Mouse (Mus musculus): Measurements from ENCODE around the gene Ybx2. TPM values are rescaled to one million over a fixed set of nuclear protein-coding genes. Genes with fewer than 3 reads are reported as not detected.
A peak's percentile ranks its signal among the peaks of the same experiment; 100 is the strongest.
"Not testable (repeated sequence)": the region's sequence is repeated elsewhere in the genome, so short reads cannot be mapped to it uniquely, and the experiment has no call there.

Gene Ybx2
- polyA plus RNA-seq, 1 experiment from 2014 or later = 9.3 TPM

DNA sequence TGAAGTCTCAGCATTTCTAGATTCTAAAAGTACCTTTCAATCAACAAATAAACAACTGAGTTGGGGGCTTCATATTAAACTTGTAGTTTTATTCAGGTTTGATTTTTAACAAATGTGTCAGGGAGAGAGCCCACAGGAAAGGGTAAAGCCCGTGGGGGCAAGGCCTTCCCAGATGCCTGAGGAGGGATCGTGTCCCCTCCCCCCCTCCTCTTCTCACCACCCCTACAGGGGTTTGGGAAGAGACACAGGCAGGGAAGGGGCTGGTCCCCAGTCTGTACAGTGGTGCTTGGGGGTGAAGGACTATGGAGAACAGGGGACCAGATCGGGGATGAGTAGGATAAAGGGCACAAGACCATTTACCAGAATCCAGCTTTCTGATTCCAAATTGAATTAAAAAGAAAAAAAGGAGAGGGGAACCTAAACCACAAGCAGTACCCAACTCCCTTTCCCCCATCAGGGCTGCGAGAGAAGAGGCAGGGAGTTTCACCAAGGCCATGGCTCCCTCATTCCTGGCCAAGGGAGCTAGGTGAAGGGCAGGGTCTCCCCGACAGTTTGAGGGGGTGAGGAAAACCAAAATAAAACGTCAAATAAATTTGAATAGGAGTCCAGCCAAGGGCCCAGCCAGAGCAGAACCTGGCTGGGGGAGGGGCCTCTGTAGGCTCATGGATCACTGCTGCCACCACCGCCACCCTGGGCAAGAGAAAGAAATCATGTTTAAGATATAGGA is 18.8 kb upstream of the Ybx2 start:
- H3K27me3 ChIP-seq; H3K9me3 ChIP-seq; ATAC-seq (ENCODE audit: low FRiP score, low read depth); H3K9ac ChIP-seq; H3K27ac ChIP-seq; H3K4me3 ChIP-seq; H3K4me2 ChIP-seq (replicated peaks): not testable (repeated sequence)
- 59% methylated on average over 7 of the region's 7 CpGs for WGBS
- Histone ChIP-seq H3K36me3 (peaks cover 65% of the 10 kb centered on the region), H3K4me1 (peaks cover 45% of the 10 kb centered on the region)

DNA sequence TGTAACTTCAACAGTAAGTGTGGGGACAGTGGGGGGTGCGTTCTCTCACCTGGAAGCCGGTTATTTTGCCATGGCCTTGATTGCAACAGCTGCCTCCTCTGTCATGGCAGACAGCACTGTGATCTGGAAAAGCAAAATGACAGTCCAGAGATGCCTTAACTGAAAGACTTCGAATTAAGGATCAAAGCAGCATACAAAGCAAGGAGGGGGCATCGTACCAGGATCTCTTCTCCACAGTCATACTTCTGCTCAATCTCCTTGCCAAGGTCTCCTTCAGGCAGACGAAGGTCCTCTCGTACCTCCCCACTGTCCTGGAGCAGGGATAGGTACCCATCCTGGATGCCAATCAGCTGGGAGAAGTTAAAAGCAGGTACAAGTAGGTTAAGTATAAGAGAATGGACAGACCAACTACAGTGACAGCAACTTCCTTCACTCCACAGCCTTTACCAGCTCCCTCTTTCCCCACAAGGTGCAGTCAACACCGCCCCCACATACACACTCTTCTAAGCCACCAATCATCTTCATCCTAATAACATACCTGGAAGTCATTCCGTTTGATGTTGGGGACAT is 18.1 kb upstream of the Ybx2 start:
- H3K9me3 ChIP-seq = no peaks in the 10 kb centered on the region
- H3K4me1 ChIP-seq = peaks cover 48% of the 10 kb centered on the region
- no peak overlapping the region for H3K4me3 ChIP-seq
- no peak for ATAC-seq (ENCODE audit: low FRiP score, low read depth)
- peaks cover 59% of the 10 kb centered on the region for H3K36me3 ChIP-seq
- 84% methylated on average over 8 of the region's 8 CpGs for WGBS
- H3K27me3 ChIP-seq = no peaks in the 10 kb centered on the region
- no peak overlapping the region for H3K4me2 ChIP-seq (replicated peaks)
- no peak overlapping the region for H3K27ac ChIP-seq
- H3K9ac ChIP-seq = no peak overlapping the region

DNA sequence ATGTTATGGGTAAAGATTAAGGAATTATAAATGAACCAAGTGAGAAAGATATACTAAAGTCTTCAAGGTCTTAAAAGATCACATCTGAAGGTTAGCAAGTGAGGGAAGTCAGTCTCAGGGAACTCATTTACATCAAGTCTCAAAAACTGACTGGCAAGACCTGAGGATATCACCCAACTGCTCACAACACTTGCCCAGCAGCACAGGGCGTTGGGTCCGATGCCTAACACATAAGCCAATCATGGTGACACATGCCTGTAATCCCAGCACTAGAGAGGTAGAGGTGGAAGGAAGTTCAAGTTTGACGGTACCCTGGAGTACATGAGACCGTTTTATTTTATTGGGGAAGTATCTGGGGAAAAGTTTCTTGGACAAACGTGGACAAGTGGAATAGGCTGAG is 17.5 kb upstream of the Ybx2 start:
- ATAC-seq (ENCODE audit: low FRiP score, low read depth) = no peak
- Histone ChIP-seq H3K27me3 (no peaks in the 10 kb centered on the region), H3K9ac (no peak overlapping the region), H3K4me1 (peaks cover 51% of the 10 kb centered on the region), H3K36me3 (peaks cover 52% of the 10 kb centered on the region), H3K9me3 (no peaks in the 10 kb centered on the region), H3K4me2 (replicated peaks) (no peak overlapping the region), H3K4me3 (no peak overlapping the region), H3K27ac (no peak overlapping the region)
- WGBS = 78% methylated on average over 5 of the region's 5 CpGs

DNA sequence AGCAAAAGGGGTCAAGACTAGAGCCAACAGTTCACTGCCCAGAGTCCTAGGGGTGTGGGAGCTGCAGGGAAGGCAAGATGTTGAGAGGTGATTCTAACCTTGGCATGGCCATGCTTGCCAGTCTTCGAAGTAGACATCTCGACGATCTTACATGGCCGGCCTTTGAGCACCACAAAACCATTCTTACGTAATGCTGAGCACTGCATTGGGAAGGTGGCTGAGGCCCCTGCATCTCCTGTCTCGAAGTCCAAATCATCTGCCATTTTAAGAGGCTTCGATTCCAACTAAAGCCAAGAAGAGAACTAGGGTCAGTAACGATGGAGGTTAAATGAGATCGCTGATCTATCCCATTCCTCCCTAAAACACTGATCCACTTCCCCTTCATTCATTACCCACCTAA is 16.5 kb upstream of the Ybx2 start:
- H3K9me3 ChIP-seq = no peaks in the 10 kb centered on the region
- H3K27ac ChIP-seq = peak overlapping the region; percentile 90
- H3K36me3 ChIP-seq = peaks cover 49% of the 10 kb centered on the region
- peak overlapping the region; percentile 88 for H3K4me2 ChIP-seq (replicated peaks)
- H3K4me3 ChIP-seq = peak overlapping the region; percentile 90
- H3K27me3 ChIP-seq = no peaks in the 10 kb centered on the region
- peaks cover 46% of the 10 kb centered on the region for H3K4me1 ChIP-seq
- 81% methylated on average over 9 of the region's 9 CpGs for WGBS
- peak overlapping the region; percentile 96; the same call in 1 of the 2 replicates for H3K9ac ChIP-seq
- no peak for ATAC-seq (ENCODE audit: low FRiP score, low read depth)

DNA sequence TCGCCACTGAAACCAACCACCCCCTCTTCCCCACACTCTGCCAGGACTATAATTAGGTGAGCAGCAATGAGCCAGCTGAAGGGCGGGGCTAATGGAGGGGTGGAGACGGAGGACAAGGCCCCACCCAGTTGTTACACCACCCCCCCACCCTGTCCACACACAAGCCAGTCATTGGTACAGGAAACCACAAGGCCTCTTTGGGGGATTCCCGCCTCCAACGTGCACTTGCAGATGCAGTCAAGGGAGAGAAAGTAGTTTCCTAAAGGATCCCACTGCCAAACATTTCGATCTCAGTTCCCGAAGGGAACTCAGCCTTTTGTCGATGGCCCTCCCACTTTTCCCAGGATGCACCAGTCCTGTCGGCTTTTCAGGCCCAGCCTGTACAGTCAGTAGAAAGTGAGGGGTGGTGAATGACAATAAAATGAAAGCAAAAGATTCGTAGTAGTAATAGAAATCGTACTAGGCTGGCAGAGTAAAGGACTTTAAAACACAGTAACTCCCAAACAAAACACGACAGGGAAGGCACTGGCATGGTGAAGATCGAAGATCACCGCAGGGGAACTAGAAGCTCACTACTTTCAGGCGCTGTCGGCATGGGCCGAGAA is 15.8 kb upstream of the Ybx2 start:
- Histone ChIP-seq H3K4me2 (replicated peaks) (peak overlapping the region; percentile 88), H3K9ac (peak overlapping the region; percentile 96), H3K4me1 (peaks cover 43% of the 10 kb centered on the region), H3K4me3 (peak overlapping the region; percentile 90), H3K9me3 (no peaks in the 10 kb centered on the region), H3K36me3 (peaks cover 48% of the 10 kb centered on the region), H3K27ac (peak overlapping the region; percentile 90), H3K27me3 (no peaks in the 10 kb centered on the region)
- ATAC-seq (ENCODE audit: low FRiP score, low read depth) = no peak
- WGBS = under 1% methylated on average over 17 of the region's 17 CpGs

DNA sequence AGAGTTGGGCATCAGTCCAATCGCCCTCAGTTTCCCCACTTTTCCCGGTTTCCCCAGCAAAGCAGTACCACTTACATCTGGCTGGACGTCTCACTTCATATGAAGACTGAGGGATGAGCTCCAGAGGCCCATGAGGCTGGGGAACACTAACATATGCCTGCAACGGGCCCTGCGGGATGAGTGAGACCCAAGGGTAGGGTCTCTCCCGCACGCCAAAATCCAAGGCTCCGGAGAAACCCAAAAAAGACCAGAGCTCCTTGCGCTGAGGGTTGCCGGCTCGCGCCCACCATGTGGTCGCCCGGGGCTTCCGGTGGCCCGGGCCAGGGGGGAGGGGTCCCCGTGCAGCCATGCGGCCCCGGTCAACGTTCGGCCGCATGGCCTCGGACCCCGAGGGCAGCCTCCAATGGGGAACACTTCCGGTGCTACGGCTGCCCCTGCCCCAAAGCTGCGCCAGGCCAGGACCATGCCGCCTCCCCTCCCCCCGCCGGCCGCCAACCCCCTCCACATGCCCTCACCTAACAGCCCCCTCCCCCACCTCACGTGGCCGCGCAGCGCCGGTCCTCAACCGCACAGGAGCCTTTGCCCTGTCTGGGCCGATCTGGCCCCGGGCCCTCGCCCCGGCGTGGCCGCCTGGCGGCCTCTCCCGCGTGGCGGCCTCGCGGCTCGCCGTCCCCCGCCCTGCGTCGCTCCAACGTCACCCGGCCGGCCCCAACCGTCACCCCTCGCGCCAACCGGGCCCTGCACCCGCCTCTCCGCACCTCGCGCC is 15.1 kb upstream of the Ybx2 start:
- Histone ChIP-seq H3K9me3 (no peaks in the 10 kb centered on the region), H3K4me1 (peaks cover 36% of the 10 kb centered on the region), H3K27ac (peak overlapping the region; percentile 90), H3K4me2 (replicated peaks) (peak overlapping the region; percentile 88), H3K4me3 (peak overlapping the region; percentile 90), H3K27me3 (no peaks in the 10 kb centered on the region), H3K9ac (peak overlapping the region; percentile 96), H3K36me3 (peaks cover 41% of the 10 kb centered on the region)
- under 1% methylated on average over 58 of the region's 65 CpGs for WGBS
- ATAC-seq (ENCODE audit: low FRiP score, low read depth) = peak; percentile 3

DNA sequence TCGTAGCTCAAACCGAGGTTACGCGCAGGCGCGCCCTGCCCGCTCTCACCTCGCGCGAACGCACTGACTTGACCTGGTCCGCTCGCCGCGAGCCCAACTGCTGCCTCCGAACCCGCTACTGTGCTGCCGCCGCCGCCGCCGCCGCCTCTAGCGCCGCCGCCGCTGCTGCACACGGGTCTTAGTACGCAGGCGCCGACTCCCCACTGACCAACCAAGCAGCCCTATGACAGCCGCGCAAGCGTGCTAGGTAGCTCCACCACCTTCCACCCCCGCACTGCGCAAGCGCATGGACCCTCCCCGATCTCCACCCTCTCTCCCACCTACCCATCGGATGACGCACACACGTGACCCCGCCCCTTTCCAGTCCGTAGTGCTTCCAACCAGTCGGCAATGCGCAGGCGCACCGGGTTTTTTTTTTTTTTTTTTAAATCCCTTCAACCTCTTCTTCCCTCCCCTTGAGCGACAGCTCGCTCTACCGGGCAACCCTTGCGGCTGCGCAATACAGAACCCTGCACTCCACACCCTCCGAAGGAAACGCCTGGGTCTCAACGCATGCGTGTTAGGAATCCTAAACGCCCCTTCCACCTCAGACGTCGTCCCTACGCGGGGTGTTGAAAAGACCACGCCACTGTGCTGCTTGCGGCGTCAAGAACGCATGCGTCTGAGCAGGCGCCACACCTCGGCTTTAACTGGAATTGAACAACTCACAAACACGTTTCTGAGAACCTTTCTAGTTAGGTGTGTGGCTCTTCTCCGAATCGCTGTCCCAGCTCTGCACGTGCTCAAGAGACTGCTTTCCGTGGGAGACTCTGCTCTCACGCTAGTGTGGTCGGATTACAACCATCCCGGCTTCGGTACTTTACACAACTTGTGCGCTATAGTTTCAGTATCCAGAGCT is 14.2 kb upstream of the Ybx2 start, which contains the start of gene Eif5a:
Gene Eif5a (minus strand): TSS at position 845 of the 898 bp plus-strand sequence.
- under 1% methylated on average over 78 of the region's 78 CpGs for WGBS
- peaks cover 27% of the 10 kb centered on the region for H3K4me1 ChIP-seq
- peak within 1 kb of the TSS; percentile 88 for H3K4me2 ChIP-seq (replicated peaks)

DNA sequence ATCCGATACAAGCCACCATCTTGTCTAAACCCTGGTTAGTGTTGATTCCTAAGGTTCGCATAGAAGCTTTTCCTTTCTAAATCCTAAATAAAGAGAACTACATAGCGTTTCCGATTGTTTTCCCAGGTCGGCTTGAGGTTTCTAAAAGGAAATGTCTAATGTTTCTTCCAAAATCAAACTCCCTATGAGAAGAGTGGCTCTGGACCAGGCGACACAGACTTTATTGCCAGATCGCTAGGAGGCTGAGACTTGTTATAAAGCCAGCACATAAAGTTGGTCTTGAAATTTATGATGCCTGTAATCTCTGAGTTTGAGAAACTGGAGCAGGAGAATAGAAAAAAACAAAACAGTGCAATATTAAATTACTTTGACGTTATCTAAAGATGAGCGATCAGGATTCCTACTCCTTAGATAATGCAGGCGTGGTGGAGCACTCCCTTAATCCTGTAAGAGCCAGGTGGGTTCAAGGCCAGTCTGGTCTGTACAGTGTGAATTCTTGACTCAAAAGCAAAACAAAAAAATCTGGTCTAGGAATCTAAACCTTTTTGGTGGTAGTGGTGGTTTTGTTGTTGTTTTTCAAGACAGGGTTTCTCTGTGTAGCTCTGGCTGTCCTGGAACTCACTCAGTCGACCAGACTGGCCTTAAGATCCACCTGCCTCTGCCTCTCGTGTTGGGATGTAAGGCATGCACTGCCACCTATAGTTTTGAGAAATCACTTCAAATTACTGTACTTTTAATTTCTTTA is 13.4 kb upstream of the Ybx2 start:
- Histone ChIP-seq H3K4me3 (peak overlapping the region; percentile 90), H3K4me1 (peaks cover 26% of the 10 kb centered on the region), H3K4me2 (replicated peaks) (peak overlapping the region; percentile 88), H3K36me3 (peaks cover 24% of the 10 kb centered on the region), H3K9me3 (no peaks in the 10 kb centered on the region), H3K27ac (peak overlapping the region; percentile 97), H3K9ac (peak overlapping the region; percentile 71), H3K27me3 (no peaks in the 10 kb centered on the region)
- ATAC-seq (ENCODE audit: low FRiP score, low read depth) = no peak
- WGBS = 3% methylated on average over 12 of the region's 12 CpGs

More for the DNA sequence above, 14.2 kb upstream of the Ybx2 start, which contains the start of gene Eif5a:
- peaks cover 32% of the 10 kb centered on the region for H3K36me3 ChIP-seq
- H3K27ac ChIP-seq = peak within 1 kb of the TSS; percentile 97
- H3K27me3 ChIP-seq = no peaks in the 10 kb centered on the region
- peak within 1 kb of the TSS; percentile 90 for H3K4me3 ChIP-seq
- H3K9ac ChIP-seq = peak within 1 kb of the TSS; percentile 96
- peak; percentile 96 for ATAC-seq (ENCODE audit: low FRiP score, low read depth)
- H3K9me3 ChIP-seq = no peaks in the 10 kb centered on the region

DNA sequence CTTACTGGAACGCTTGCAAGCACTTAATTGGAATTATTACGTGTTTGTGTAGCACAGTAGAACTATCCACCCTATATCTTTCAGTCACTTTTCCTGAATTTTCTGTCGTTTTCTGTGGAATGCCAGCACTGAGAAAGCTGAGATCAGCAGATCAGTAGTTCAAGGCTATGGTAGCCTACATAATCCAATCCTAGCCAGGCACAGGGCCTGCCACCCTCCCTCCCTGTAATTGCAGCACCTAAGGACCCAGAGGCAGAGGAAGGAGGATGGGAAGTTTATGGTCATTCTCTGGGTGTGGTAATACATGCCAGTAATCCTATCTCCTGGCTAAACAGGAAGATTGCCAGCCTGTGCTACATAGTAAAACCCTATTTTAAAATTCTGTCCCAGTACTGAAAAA is 12.8 kb upstream of the Ybx2 start:
- 59% methylated on average over 3 of the region's 3 CpGs for WGBS
- H3K27ac ChIP-seq = peak overlapping the region; percentile 97; the same call in 1 of the 2 replicates
- ATAC-seq (ENCODE audit: low FRiP score, low read depth) = no peak
- peaks cover 26% of the 10 kb centered on the region for H3K4me1 ChIP-seq
- peak overlapping the region; percentile 90 for H3K4me3 ChIP-seq
- H3K9ac ChIP-seq = 0 out of 2 replicates have a peak overlapping the region, but pooled peaks have one; percentile 19
- H3K27me3 ChIP-seq = no peaks in the 10 kb centered on the region
- H3K4me2 ChIP-seq (replicated peaks) = peak overlapping the region; percentile 88
- H3K36me3 ChIP-seq = peaks cover 18% of the 10 kb centered on the region
- no peaks in the 10 kb centered on the region for H3K9me3 ChIP-seq

DNA sequence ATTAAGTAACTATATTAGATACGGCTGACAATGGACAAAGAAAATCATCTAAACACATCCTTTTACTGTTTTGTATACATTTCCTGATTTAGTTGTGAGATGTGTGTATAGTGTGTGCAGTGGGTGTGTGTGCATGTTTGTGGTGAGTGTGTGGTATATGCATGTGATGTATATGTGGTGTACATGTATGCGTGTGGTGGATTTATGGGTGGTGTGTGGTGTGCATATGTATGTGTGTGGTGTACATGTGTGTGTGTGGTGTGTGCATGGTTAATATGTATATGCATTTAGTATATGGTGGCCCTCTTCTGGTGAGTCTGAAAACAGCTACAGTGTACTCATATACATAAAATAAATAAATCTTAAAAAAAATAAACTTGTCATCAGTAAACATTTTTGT is 8.1 kb upstream of the Ybx2 start:
- H3K4me2 ChIP-seq (replicated peaks) = no peak overlapping the region
- H3K9me3 ChIP-seq = no peaks in the 10 kb centered on the region
- no peaks in the 10 kb centered on the region for H3K36me3 ChIP-seq
- H3K27me3 ChIP-seq = no peaks in the 10 kb centered on the region
- 97% methylated on average over 2 of the region's 2 CpGs for WGBS
- H3K27ac ChIP-seq = no peak overlapping the region
- no peak for ATAC-seq (ENCODE audit: low FRiP score, low read depth)
- peaks cover 5% of the 10 kb centered on the region for H3K4me1 ChIP-seq
- H3K4me3 ChIP-seq = no peak overlapping the region
- H3K9ac ChIP-seq = no peak overlapping the region

All from limb, embryonic 13.5 days (tissue).